Mouse (Mus musculus) liver, embryonic 16.5 days (tissue): Measurements from ENCODE around the gene Clvs2. TPM values are rescaled to one million over a fixed set of nuclear protein-coding genes. Genes with fewer than 3 reads are reported as not detected.

Experiments used
- ATAC-seq: fragments of 200-750 bp; cut with Nextera tagmentation; 2 replicates; pipeline ENCODE4 v1.8.0; 2017; ENCODE audit warnings: low read depth, mild to moderate bottlenecking, moderate number of reproducible peaks, moderate library complexity
- H3K27ac ChIP-seq: fragments of 300-500 bp; sonication (generic); 2 replicates; pipeline ENCODE4 v1.5.1; 2014; ENCODE audit warnings: mild to moderate bottlenecking, low read length
- H3K27me3 ChIP-seq: fragments of 300-500 bp; sonication (generic); 2 replicates; pipeline ENCODE4 v1.6.1; 2014; ENCODE audit warnings: low read depth, low read length, mixed read lengths; ENCODE audit not compliant: control insufficient read depth, insufficient read depth
- H3K36me3 ChIP-seq: fragments of 300-500 bp; sonication (generic); 2 replicates; pipeline ENCODE4 v1.6.1; 2014; ENCODE audit warnings: mild to moderate bottlenecking; ENCODE audit not compliant: control insufficient read depth, insufficient read depth
- H3K4me1 ChIP-seq: fragments of 300-500 bp; sonication (generic); 2 replicates; pipeline ENCODE4 v1.6.1; 2014; ENCODE audit warnings: low read depth, low read length, mixed read lengths; ENCODE audit not compliant: control insufficient read depth
- H3K4me2 ChIP-seq: fragments of 300-500 bp; sonication (generic); 2 replicates; pipeline ENCODE4 v1.6.1; 2014; ENCODE audit warnings: low read depth, low read length, mixed read lengths
- H3K4me3 ChIP-seq: fragments of 300-500 bp; sonication (generic); 2 replicates; pipeline ENCODE4 v1.5.1; 2014; ENCODE audit warnings: low read depth, mild to moderate bottlenecking, low read length
- H3K9ac ChIP-seq: fragments of 300-500 bp; sonication (generic); 2 replicates; pipeline ENCODE4 v1.6.1; 2014; ENCODE audit warnings: low read depth, low read length
- H3K9me3 ChIP-seq: fragments of 300-500 bp; sonication (generic); replicated peaks from 2 replicates; pipeline ENCODE4 v1.6.1; 2016; ENCODE audit warnings: low read length; ENCODE audit not compliant: control insufficient read depth
- WGBS: fragments of 180-500 bp; shearing (Covaris S2); extraction: QIAGEN DNeasy Blood & Tissue Kit; methylation state at CpG from one replicate; pipeline ENCODE4 v1.1.7; 2014; ENCODE audit not compliant: insufficient replicate concordance; 5-methylcytosine and 5-hydroxymethylcytosine counted together
- polyA plus RNA-seq: library from polyadenylated mRNA; unstranded; fragments of >200 nt; fragmentation: Nextera tagmentation; extraction: Ambion mirVana; gene quantifications from 2 replicates; pipeline ENCODE4 v1.2.1, GENCODE M21; 2015

Gene Clvs2
- polyA plus RNA-seq, 1 experiment from 2014 or later: 0.11 TPM

GRCm38 (mm10) chr10:33558081-33558480 lies 66.5 kb downstream of the Clvs2 start:
- no peak overlapping the region for H3K4me3 ChIP-seq
- no peak overlapping the region for H3K4me2 ChIP-seq
- no peak overlapping the region for H3K9ac ChIP-seq
- no peak for ATAC-seq
- no peaks in the 10 kb centered on the region for H3K36me3 ChIP-seq
- H3K4me1 ChIP-seq: no peaks in the 10 kb centered on the region
- H3K27ac ChIP-seq: no peak overlapping the region
- no peaks in the 10 kb centered on the region for H3K9me3 ChIP-seq
- no peaks in the 10 kb centered on the region for H3K27me3 ChIP-seq
- WGBS: 35% methylated on average over 3 of the region's 3 CpGs

GRCm38 (mm10) chr10:33540331-33540730 lies 84.2 kb downstream of the Clvs2 start:
- Histone ChIP-seq H3K4me3 (no peak overlapping the region), H3K4me2 (no peak overlapping the region), H3K27me3 (no peaks in the 10 kb centered on the region), H3K27ac (no peak overlapping the region), H3K9ac (no peak overlapping the region), H3K4me1 (no peaks in the 10 kb centered on the region), H3K36me3 (no peaks in the 10 kb centered on the region), H3K9me3 (no peaks in the 10 kb centered on the region)
- ATAC-seq: no peak
- whole genome bisulfite sequencing: 50% methylated on average over 4 of the region's 4 CpGs

Other genes with a start within 250 kb of the Clvs2 start
- not detected in 2 replicates for gene Sult3a2, start 161.9 kb upstream of the Clvs2 start, polyA plus RNA-seq
- not detected in 2 replicates for gene Sult3a1, start 233.0 kb upstream of the Clvs2 start, polyA plus RNA-seq